Mouse (Mus musculus) embryonic facial prominence, embryonic 15.5 days (tissue): ENCODE results near the gene Grsf1. TPM values are rescaled to one million over a fixed set of nuclear protein-coding genes. Genes with fewer than 3 reads are reported as not detected.

Experiments used
- ATAC-seq: fragments of 200-750 bp; cut with Nextera tagmentation; 2 replicates; pipeline ENCODE4 v1.8.0; 2017; ENCODE audit warnings: low read depth, moderate TSS enrichment; ENCODE audit not compliant: insufficient number of reproducible peaks, low FRiP score, low TSS enrichment
- H3K27ac ChIP-seq: fragments of 300-500 bp; sonication (generic); replicated peaks from 2 replicates; pipeline ENCODE4 v1.5.1; 2015; ENCODE audit warnings: mild to moderate bottlenecking, inconsistent platforms
- H3K27me3 ChIP-seq: fragments of 300-500 bp; sonication (generic); 2 replicates; pipeline ENCODE4 v1.6.1; 2015; ENCODE audit warnings: inconsistent platforms
- H3K36me3 ChIP-seq: fragments of 300-500 bp; sonication (generic); 2 replicates; pipeline ENCODE4 v1.6.1; 2015; ENCODE audit warnings: mild to moderate bottlenecking, inconsistent platforms
- H3K4me1 ChIP-seq: fragments of 300-500 bp; sonication (generic); 2 replicates; pipeline ENCODE4 v1.6.1; 2015; ENCODE audit warnings: inconsistent platforms
- H3K4me2 ChIP-seq: fragments of 300-500 bp; sonication (generic); replicated peaks from 2 replicates; pipeline ENCODE4 v1.6.1; 2015; ENCODE audit warnings: mild to moderate bottlenecking, inconsistent platforms
- H3K4me3 ChIP-seq: fragments of 300-500 bp; sonication (generic); replicated peaks from 2 replicates; pipeline ENCODE4 v1.5.1; 2015; ENCODE audit warnings: mild to moderate bottlenecking, inconsistent platforms
- H3K9ac ChIP-seq: fragments of 300-500 bp; sonication (generic); 2 replicates; pipeline ENCODE4 v1.6.1; 2015; ENCODE audit warnings: inconsistent platforms
- H3K9me3 ChIP-seq: fragments of 300-500 bp; sonication (generic); replicated peaks from 2 replicates; pipeline ENCODE4 v1.6.1; 2016; ENCODE audit warnings: inconsistent platforms
- WGBS: fragments of 180-500 bp; shearing (Covaris S2); methylation state at CpG from one replicate; pipeline ENCODE4 v1.1.7; 2015; 5-methylcytosine and 5-hydroxymethylcytosine counted together
- polyA plus RNA-seq: library from polyadenylated mRNA; unstranded; fragments of >200 nt; fragmentation: Nextera tagmentation; extraction: Ambion mirVana; gene quantifications from 2 replicates; pipeline ENCODE4 v1.2.1, GENCODE M21; 2015

Gene Grsf1
- polyA plus RNA-seq, 1 experiment from 2014 or later = 59.3 TPM

- Histone ChIP-seq H3K36me3 (peaks cover 53% of the 10 kb centered on the region), H3K9me3 (no peaks in the 10 kb centered on the region), H3K9ac (no peak overlapping the region), H3K27me3 (no peaks in the 10 kb centered on the region), H3K4me3 (no peak overlapping the region), H3K27ac (no peak overlapping the region), H3K4me2 (no peak overlapping the region), H3K4me1 (no peaks in the 10 kb centered on the region)
- no peak for ATAC-seq
- 88% methylated on average over 5 of the region's 5 CpGs for WGBS
Measured at GRCm38 (mm10) chr5:88652589-88652988, 23.4 kb downstream of the Grsf1 start.

GRCm38 (mm10) chr5:88649250-88650173, 26.5 kb downstream of the Grsf1 start:
- WGBS = 91% methylated on average over 17 of the region's 17 CpGs
- ATAC-seq = no peak
- Histone ChIP-seq H3K27me3 (no peaks in the 10 kb centered on the region), H3K9ac (no peak overlapping the region), H3K36me3 (peaks cover 63% of the 10 kb centered on the region), H3K4me1 (no peaks in the 10 kb centered on the region), H3K4me2 (no peak overlapping the region), H3K4me3 (no peak overlapping the region), H3K27ac (no peak overlapping the region), H3K9me3 (no peaks in the 10 kb centered on the region)

- Histone ChIP-seq H3K27ac (no peak overlapping the region), H3K27me3 (no peaks in the 10 kb centered on the region), H3K4me1 (no peaks in the 10 kb centered on the region), H3K4me3 (no peak overlapping the region), H3K9me3 (no peaks in the 10 kb centered on the region), H3K36me3 (peaks cover 56% of the 10 kb centered on the region), H3K4me2 (no peak overlapping the region), H3K9ac (no peak overlapping the region)
- WGBS = 60% methylated on average over 5 of the region's 5 CpGs
- ATAC-seq = no peak
Measured at GRCm38 (mm10) chr5:88645405-88645804, 30.6 kb downstream of the Grsf1 start.

- WGBS = 76% methylated on average over 2 of the region's 2 CpGs
- Histone ChIP-seq H3K9me3 (no peaks in the 10 kb centered on the region), H3K27ac (no peak overlapping the region), H3K4me1 (no peaks in the 10 kb centered on the region), H3K27me3 (no peaks in the 10 kb centered on the region), H3K9ac (no peak overlapping the region), H3K4me2 (no peak overlapping the region), H3K36me3 (peaks cover 52% of the 10 kb centered on the region), H3K4me3 (no peak overlapping the region)
- ATAC-seq = no peak
Measured at GRCm38 (mm10) chr5:88644901-88645300, 31.1 kb downstream of the Grsf1 start.

- no peaks in the 10 kb centered on the region for H3K27me3 ChIP-seq
- no peak overlapping the region for H3K27ac ChIP-seq
- H3K4me2 ChIP-seq = no peak overlapping the region
- 89% methylated on average over 9 of the region's 9 CpGs for WGBS
- H3K4me1 ChIP-seq = no peaks in the 10 kb centered on the region
- no peak overlapping the region for H3K9ac ChIP-seq
- no peaks in the 10 kb centered on the region for H3K9me3 ChIP-seq
- no peak overlapping the region for H3K4me3 ChIP-seq
- ATAC-seq = no peak
- peaks cover 47% of the 10 kb centered on the region; the same call in 1 of the 2 replicates for H3K36me3 ChIP-seq
Measured at GRCm38 (mm10) chr5:88643491-88643890, 32.5 kb downstream of the Grsf1 start.

- H3K9me3 ChIP-seq = no peaks in the 10 kb centered on the region
- H3K27ac ChIP-seq = no peak overlapping the region
- H3K4me1 ChIP-seq = no peaks in the 10 kb centered on the region
- no peak overlapping the region for H3K4me2 ChIP-seq
- no peak overlapping the region for H3K9ac ChIP-seq
- ATAC-seq = no peak
- H3K36me3 ChIP-seq = peaks cover 40% of the 10 kb centered on the region; the same call in 1 of the 2 replicates
- H3K27me3 ChIP-seq = no peaks in the 10 kb centered on the region
- no peak overlapping the region for H3K4me3 ChIP-seq
- WGBS = 87% methylated on average over 9 of the region's 9 CpGs
Measured at GRCm38 (mm10) chr5:88642786-88643185, 33.2 kb downstream of the Grsf1 start.

GRCm38 (mm10) chr5:88634076-88634475, 41.9 kb downstream of the Grsf1 start:
- no peak for ATAC-seq
- no peaks in the 10 kb centered on the region for H3K27me3 ChIP-seq
- H3K4me2 ChIP-seq = no peak overlapping the region
- H3K4me1 ChIP-seq = no peaks in the 10 kb centered on the region
- no peaks in the 10 kb centered on the region for H3K9me3 ChIP-seq
- no peak overlapping the region for H3K4me3 ChIP-seq
- H3K27ac ChIP-seq = no peak overlapping the region
- peaks cover 49% of the 10 kb centered on the region for H3K36me3 ChIP-seq
- 79% methylated on average over 5 of the region's 5 CpGs for WGBS
- no peak overlapping the region for H3K9ac ChIP-seq

GRCm38 (mm10) chr5:88632463-88632862, 43.5 kb downstream of the Grsf1 start:
- no peak overlapping the region for H3K9ac ChIP-seq
- 69% methylated on average over 9 of the region's 9 CpGs for WGBS
- H3K4me2 ChIP-seq = no peak overlapping the region
- no peaks in the 10 kb centered on the region for H3K9me3 ChIP-seq
- peaks cover 62% of the 10 kb centered on the region for H3K36me3 ChIP-seq
- ATAC-seq = no peak
- H3K27me3 ChIP-seq = no peaks in the 10 kb centered on the region
- H3K4me1 ChIP-seq = no peaks in the 10 kb centered on the region
- no peak overlapping the region for H3K27ac ChIP-seq
- no peak overlapping the region for H3K4me3 ChIP-seq

- no peak for ATAC-seq
- no peaks in the 10 kb centered on the region for H3K9me3 ChIP-seq
- no peak overlapping the region for H3K4me2 ChIP-seq
- peaks cover 57% of the 10 kb centered on the region for H3K36me3 ChIP-seq
- no peaks in the 10 kb centered on the region for H3K27me3 ChIP-seq
- H3K9ac ChIP-seq = no peak overlapping the region
- H3K4me1 ChIP-seq = no peaks in the 10 kb centered on the region
- no peak overlapping the region for H3K27ac ChIP-seq
- 88% methylated on average over 5 of the region's 5 CpGs for WGBS
- no peak overlapping the region for H3K4me3 ChIP-seq
Measured at GRCm38 (mm10) chr5:88631545-88631944, 44.4 kb downstream of the Grsf1 start.

- Histone ChIP-seq H3K27me3 (no peaks in the 10 kb centered on the region), H3K4me2 (no peak overlapping the region), H3K4me1 (no peaks in the 10 kb centered on the region), H3K9ac (no peak overlapping the region), H3K4me3 (no peak overlapping the region), H3K27ac (no peak overlapping the region), H3K9me3 (no peaks in the 10 kb centered on the region), H3K36me3 (peaks cover 60% of the 10 kb centered on the region)
- ATAC-seq = no peak
- WGBS = 66% methylated on average over 3 of the region's 3 CpGs
Measured at GRCm38 (mm10) chr5:88630883-88631282, 45.1 kb downstream of the Grsf1 start.

- no peak for ATAC-seq
- H3K27ac ChIP-seq = no peak overlapping the region
- no peak overlapping the region for H3K9ac ChIP-seq
- H3K4me3 ChIP-seq = no peak overlapping the region
- no peaks in the 10 kb centered on the region for H3K9me3 ChIP-seq
- H3K36me3 ChIP-seq = peaks cover 53% of the 10 kb centered on the region
- 87% methylated on average over 8 of the region's 8 CpGs for WGBS
- no peak overlapping the region for H3K4me2 ChIP-seq
- no peaks in the 10 kb centered on the region for H3K27me3 ChIP-seq
- no peaks in the 10 kb centered on the region for H3K4me1 ChIP-seq
Measured at GRCm38 (mm10) chr5:88629987-88630386, 46.0 kb downstream of the Grsf1 start.

- no peaks in the 10 kb centered on the region for H3K9me3 ChIP-seq
- H3K4me1 ChIP-seq = no peaks in the 10 kb centered on the region
- H3K4me2 ChIP-seq = no peak overlapping the region
- H3K27me3 ChIP-seq = no peaks in the 10 kb centered on the region
- H3K36me3 ChIP-seq = peaks cover 50% of the 10 kb centered on the region
- H3K27ac ChIP-seq = no peak overlapping the region
- H3K9ac ChIP-seq = no peak overlapping the region
- 66% methylated on average over 11 of the region's 11 CpGs for WGBS
- H3K4me3 ChIP-seq = no peak overlapping the region
- no peak for ATAC-seq
Measured at GRCm38 (mm10) chr5:88629125-88629524, 46.8 kb downstream of the Grsf1 start.
